Mouse (Mus musculus) telencephalon, adult 2 months (tissue): Measurements from ENCODE around the gene Syde1.

Experiments
- DNase-seq: peaks from one replicate; pipeline ENCODE4 v3.0.0-alpha.2; 2011; ENCODE audit warnings: low read depth, low spot score

The Syde1 gene

DNA sequence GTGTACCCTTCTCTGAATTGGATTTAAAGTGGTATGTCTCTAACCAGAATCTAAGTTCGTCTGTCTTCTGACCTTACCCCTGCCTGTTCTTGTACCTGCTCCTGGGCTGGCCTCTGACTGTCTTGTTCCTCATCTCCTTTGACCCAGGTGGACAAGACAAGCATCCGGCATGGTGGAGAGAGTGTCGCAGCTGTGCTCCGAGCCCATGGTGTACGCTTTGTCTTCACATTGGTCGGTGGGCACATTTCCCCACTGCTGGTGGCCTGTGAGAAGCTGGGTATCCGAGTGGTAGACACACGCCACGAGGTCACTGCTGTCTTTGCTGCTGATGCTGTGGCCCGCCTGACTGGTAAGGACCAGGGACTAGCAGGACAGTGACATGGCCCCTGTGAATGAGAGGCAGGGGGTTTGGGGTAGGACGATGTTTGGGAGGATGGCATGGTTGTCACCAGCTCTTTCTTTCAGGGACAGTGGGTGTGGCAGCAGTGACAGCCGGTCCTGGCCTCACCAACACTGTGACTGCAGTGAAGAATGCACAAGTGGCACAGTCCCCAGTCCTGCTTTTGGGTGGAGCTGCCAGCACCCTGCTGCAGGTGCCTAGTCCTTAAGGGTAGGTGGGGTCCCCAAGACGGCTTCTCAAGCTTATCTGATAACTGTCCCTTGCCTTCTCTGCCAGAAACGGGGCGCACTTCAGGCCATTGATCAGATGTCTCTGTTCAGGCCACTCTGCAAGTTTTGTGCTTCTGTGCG, 15.2 kb downstream of the Syde1 start:
- DNase-seq: no peak

DNA sequence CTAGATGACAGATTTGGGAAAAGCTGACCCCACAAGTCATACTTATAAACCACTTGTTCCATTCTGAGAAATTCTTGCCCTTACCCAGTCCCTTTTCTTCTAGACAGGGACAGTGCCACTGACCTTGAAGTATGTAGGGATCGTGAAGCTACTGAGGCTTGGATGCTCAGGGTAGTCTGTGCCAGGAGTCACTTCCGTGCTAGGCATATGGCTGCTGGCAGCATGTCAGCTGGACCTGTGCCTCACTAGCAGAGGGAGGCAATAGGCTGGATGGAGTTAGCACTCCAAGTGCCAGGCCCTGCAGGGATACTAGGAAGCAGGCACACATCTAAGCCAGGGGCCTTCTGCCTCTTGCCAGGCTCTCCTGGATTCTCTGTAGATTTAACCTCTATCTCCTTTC, 16.1 kb downstream of the Syde1 start:
- DNase-seq: no peak

DNA sequence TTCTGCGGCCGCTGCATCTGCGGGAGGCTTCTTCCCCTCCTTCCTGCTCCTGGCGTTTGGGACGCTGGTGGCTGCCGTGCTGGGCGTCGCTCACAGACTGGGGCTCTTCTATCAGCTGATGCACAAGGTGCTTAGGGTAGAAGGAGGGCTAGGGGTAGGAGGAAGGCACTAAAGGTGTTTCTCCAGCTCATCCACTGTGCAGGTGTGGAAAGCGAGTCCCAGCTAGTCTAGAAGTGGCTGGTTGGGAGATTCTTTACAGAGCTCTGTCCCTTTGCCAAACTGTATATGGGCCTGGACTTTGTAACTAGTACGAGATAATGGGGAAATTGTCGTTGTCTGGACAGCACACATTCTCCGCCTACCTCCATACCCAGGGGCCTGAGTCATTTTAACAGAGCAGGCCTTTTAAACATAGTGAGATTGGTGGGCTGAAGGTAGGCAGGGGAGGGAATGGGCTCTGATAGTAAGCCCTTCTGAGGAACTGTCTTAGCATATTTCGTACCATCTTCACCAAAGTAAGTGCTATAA, 16.6 kb downstream of the Syde1 start:
- no peak for DNase-seq

DNA sequence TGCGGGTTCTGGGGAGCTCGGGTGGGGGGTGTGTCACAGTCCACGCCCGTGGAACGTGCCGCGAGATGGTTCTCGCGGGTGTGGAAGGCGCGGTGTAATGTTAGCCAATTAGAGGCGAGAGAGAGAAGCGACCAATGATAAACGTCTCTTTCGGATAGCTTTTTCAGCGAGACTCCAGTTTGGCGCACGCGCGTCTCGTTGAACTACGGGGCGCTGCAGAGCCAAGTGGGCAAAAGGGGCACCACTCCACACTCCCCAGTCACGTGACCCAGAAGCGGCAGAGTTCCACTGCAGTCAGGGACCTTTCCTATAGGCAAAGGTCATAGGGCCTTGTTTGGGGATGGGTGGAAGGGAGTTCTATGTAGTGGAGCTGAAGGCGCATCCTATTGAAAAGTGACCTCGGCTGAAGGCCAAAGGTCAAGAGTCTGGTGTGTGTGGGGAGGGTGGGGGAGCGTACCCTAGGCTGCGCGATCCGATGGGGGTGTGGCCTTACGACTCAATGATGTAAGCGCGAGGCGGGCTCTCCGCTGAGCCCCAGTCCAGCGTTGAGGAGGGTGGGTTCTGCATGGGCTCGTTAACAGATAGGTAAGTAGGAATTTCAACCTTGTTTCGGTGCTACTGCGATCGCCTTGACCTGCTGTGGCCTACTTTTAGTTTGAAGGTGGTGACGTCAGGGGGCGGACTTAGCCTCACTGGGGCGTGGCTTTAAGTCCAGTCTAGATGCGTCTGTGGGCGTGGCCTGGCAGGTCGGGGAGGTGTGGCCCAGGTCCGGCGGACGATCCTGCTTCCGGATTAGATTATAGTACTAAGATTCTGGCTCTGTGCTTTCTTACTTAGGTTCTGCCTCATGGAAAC, 17.3 kb downstream of the Syde1 start, which contains the start of gene Ilvbl:
Gene Ilvbl (plus strand): TSS at position 97 of the 855 bp plus-strand sequence.
- peak; percentile 96 for DNase-seq

DNA sequence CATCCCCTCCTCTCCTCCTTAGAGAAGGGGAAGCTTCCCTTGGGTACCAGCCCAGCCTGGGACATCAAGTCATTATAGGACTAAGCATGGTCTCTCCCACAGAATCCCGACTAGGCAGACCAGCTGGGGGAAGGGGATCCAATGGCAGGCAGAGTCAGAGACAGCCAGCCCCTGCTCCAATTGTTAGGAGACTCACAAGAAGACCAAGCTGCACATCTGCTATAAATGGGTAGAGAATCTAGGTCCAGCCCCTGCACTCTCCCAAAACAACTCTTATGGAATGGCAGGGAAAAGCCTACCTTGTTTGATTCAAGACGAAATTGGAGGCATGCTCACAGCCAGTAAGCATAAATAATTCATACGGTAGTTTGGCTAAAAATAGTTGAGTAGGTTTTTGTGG, 18.5 kb downstream of the Syde1 start:
- DNase-seq: peak; percentile 46

DNA sequence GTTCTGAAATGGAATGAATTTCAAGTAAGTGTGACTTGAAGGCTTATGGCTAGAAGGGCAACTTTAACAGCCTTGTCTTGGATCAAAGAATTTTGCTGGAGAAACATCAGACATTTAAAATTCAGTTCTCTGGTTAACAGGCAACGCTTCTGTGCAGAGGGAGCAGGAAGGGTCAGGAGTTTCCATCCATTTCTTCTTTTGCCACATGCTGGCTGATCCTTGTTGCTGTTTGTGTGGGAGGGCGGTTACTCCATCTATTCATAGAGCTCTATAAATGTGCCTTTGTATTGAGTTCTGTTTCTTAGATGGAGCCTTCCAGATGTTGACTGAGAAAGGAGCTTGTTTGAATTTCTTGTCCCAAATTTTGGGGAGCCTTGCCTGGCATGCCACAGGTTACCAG, 20.9 kb downstream of the Syde1 start:
- DNase-seq: no peak

DNA sequence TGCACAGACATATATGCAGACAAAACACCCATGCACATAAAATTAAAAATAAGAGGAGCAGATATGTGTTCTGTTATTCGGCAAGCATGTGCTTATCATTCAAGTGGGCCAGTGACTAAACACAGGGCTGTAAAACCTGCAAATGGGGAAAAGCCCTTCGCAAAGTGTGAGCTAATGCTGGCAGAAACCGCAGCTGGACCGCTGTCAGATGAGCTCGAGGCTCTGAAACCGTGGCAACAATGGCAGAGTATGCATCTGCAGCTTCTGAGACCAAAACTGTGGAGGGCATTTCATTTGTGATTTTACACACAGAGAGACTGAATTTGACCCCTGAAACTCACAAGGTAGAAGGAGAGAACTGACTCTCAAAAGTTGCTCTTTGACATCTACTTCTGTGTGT, 21.3 kb downstream of the Syde1 start:
- no peak for DNase-seq

DNA sequence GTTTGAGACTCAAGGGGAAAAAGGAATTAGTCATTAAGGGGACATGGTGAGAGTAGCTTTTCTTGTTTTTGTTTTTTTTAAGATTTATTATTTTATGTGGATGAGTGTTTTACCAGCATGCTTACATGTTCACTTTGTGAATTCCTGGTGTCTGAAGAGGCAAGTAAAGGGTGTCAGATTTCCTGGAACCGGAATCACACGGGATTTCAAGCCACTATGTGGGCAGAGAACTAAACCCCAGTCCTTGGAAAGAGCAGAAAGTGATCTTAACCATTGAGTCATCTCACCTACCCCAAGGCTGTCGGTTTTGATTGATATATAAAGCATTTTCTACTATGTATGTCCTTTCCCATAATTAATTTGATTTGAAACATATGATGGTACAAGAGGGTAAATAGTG, 22.1 kb downstream of the Syde1 start:
- no peak for DNase-seq

DNA sequence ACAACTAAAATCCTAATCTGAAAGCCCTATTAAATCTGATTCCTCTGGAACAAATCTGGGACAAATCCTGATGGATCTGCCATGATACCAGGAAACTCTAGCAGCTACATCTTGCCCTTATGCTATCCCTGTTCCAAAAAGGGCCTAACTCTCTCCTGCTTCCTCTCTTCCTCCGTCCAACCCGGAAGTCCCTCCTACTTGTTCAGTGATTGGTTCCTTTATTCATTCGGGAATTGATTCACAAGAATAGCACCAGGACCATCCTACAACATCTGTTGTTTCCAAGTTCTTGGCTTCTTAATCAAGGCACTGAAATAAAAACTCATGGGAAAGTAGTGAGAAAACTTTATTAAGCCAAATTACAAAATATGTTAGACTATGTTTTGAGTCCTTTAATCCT, 22.6 kb downstream of the Syde1 start:
- DNase-seq: no peak

DNA sequence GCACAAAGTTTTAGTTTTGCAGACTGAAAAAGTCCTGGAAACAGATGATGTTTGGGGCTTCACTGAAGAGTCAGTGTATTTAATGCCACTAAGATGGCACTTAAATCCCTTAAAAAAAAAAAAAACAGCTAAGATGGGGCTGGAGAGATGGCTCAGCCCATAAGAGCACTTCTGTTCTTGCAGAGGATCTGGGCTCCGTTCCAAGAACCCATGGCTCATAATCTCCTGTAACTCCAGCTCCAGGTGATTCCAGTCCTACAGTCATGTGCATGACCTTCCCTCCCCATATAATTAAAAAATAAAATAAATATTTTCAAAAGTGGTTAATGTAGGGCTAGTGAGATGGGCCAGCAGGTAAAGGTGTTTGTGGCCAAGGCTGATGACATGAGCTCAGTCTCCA, 26.7 kb downstream of the Syde1 start:
- no peak for DNase-seq

DNA sequence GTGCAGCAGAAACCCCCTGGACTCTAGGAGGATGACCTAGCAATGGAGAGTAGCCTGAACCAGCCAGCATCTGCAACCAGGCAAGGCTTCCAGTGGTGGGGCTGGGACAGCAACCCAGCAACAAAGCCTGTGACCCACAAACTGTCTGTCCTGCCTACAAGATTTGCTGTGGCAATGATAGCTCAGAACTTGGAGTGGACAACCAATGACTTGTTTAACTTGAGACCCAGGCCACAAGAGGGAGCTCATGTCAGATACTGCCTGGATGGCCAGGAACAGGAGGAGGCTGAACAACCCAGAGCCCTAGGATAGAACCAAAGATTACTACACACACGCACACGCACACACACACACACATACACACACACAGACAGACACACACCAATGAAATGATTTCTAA, 50.8 kb downstream of the Syde1 start:
- DNase-seq: no peak
